Mouse (Mus musculus): Measurements from ENCODE around the gene Pfdn6. TPM values are rescaled to one million over a fixed set of nuclear protein-coding genes. Genes with fewer than 3 reads are reported as not detected.
A peak's percentile ranks its signal among the peaks of the same experiment; 100 is the strongest.

Gene Pfdn6
- polyA plus RNA-seq, 1 experiment from 2014 or later: 203 TPM

DNA sequence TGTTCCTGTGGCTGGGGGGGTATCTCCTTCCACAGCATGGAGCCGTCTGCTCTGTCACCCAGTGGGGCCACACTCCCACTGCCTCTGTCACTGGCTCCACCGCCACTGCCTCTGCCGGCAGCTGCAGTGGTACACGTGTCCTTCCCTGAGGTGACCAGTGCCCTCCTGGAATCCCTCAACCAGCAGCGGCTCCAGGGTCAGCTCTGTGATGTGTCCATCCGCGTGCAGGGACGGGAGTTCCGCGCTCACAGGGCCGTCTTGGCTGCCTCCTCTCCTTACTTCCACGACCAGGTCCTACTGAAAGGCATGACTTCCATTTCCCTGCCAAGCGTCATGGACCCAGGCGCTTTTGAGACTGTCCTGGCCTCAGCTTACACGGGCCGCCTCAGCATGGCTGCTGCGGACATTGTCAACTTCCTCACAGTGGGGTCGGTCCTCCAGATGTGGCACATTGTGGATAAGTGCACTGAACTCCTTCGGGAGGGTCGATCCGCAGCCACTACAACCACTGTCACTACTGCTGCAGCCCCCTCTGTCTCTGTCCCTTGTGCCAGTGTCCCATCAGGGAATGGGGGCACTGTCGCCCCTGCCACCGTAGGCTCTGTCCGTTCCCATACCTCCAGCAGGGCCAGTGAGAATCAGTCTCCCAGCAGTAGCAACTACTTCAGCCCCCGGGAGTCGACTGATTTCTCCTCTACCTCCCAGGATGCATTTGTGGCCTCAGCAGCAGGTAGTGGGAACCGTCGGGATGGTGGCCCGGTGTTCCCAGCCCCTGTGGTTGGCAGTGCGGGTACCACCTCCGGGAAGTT lies 23.1 kb downstream of the Pfdn6 start:
- Histone ChIP-seq H3K9ac (replicated peaks) (peak overlapping the region; percentile 66), H3K36me3 (peaks cover 43% of the 10 kb centered on the region), H3K9me3 (no peaks in the 10 kb centered on the region), H3K27ac (replicated peaks) (no peak overlapping the region), H3K27me3 (peaks cover 14% of the 10 kb centered on the region), H3K4me1 (peaks cover 50% of the 10 kb centered on the region), H3K4me3 (peak overlapping the region; percentile 68), H3K4me2 (replicated peaks) (peak overlapping the region; percentile 53)
- WGBS: 76% methylated on average over 31 of the region's 31 CpGs
- ATAC-seq (ENCODE audit: low FRiP score, low read depth): no peak

DNA sequence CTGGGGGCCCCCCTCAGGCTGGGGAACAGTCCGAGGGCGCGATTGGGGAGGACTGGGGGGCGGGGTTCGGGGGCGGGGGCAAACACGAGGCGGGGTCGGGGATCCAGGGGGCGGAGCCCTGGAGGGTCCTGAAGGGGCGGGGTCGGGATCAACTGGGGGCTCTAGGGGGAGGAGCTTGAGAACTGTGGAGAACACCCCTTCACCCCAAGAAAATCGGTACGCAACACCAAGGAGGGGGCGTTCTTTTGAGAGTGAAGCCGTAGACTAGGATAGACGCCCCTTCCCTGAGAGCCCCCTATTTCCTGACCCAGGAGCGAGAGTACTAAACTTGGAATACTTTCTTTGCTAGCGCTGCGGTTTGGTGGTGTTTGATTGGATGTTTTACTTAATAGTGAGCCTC lies 23.8 kb downstream of the Pfdn6 start:
- peak; percentile 7 for ATAC-seq (ENCODE audit: low FRiP score, low read depth)
- Histone ChIP-seq H3K36me3 (peaks cover 50% of the 10 kb centered on the region), H3K27ac (replicated peaks) (peak overlapping the region; percentile 88), H3K9ac (replicated peaks) (peak overlapping the region; percentile 66), H3K4me1 (peaks cover 52% of the 10 kb centered on the region), H3K4me3 (peak overlapping the region; percentile 68), H3K27me3 (peaks cover 14% of the 10 kb centered on the region), H3K9me3 (no peaks in the 10 kb centered on the region), H3K4me2 (replicated peaks) (peak overlapping the region; percentile 53)
- WGBS: under 1% methylated on average over 20 of the region's 20 CpGs

DNA sequence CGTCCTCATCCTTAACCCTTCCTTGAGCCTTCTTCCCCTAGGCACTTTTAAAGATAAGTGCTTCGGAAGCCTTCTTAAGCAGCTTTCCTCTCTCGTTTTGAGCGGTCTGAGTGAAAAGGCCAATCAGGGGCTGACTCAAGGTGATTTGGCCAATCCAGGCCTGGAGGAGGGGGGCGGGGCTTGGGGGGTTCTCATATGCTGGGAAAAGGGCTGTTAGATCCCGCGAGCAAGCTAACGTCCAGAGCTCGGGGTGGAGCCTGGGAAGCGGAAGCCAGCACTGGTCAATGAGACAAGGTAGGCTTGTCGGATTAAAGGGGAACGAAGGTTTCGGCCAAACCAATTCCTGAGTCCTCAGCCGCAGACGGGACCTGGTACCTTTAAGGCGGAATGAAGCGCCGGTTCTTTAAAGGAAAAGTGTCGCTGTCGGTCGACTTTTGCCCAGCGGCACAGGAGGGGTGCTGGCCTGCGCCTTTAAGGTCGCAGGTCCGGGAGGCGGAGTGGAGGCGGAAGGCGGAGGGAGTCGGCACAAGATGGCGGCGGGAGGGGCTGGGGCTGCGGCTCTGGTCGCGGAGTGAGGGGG lies 24.4 kb downstream of the Pfdn6 start, which contains the start of the genes Tapbp and Zbtb22:
TSS of gene Tapbp (plus strand) at position 229 of the 580 bp plus-strand sequence.
TSS of gene Zbtb22 (plus strand) at position 234 of the 580 bp plus-strand sequence.
- Histone ChIP-seq H3K4me2 (replicated peaks) (peak within 1 kb of the TSS; percentile 53), H3K27me3 (peaks cover 14% of the 10 kb centered on the region), H3K9me3 (no peaks in the 10 kb centered on the region), H3K27ac (replicated peaks) (peak within 1 kb of the TSS; percentile 88), H3K9ac (replicated peaks) (peak within 1 kb of the TSS; percentile 66), H3K36me3 (peaks cover 54% of the 10 kb centered on the region), H3K4me3 (peak within 1 kb of the TSS; percentile 68), H3K4me1 (peaks cover 51% of the 10 kb centered on the region)
- WGBS: under 1% methylated on average over 32 of the region's 34 CpGs
- ATAC-seq (ENCODE audit: low FRiP score, low read depth): peak; percentile 92

DNA sequence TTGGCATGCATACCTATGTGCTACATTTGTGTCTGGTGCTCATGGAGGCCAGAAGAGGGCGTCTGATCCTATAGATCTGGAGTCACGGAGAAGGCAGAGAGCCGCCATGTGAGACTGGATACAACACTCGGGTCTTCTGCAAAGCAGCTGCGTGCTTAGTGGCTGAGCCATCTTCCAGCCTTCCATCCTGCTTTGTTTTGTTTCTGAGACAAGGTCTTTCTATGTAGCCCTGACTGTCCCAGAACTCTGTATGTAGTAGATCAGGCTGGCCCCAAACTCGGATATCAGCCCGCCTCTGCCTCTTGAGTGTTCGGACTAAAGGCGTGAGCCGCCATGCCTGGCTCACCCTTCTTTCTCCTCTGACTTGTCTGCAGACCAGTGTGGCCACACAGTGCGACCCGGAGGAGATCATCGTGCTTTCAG lies 25.2 kb downstream of the Pfdn6 start:
- peak overlapping the region; percentile 88 for H3K27ac ChIP-seq (replicated peaks)
- ATAC-seq (ENCODE audit: low FRiP score, low read depth): no peak
- H3K4me1 ChIP-seq: peaks cover 51% of the 10 kb centered on the region
- H3K4me3 ChIP-seq: peak overlapping the region; percentile 68; the same call in 1 of the 2 replicates
- H3K9ac ChIP-seq (replicated peaks): 0 out of 2 replicates have a peak overlapping the region, but pooled peaks have one; percentile 28
- H3K27me3 ChIP-seq: peaks cover 14% of the 10 kb centered on the region
- peaks cover 54% of the 10 kb centered on the region for H3K36me3 ChIP-seq
- no peaks in the 10 kb centered on the region for H3K9me3 ChIP-seq
- peak overlapping the region; percentile 53 for H3K4me2 ChIP-seq (replicated peaks)
- WGBS: 67% methylated on average over 13 of the region's 13 CpGs

DNA sequence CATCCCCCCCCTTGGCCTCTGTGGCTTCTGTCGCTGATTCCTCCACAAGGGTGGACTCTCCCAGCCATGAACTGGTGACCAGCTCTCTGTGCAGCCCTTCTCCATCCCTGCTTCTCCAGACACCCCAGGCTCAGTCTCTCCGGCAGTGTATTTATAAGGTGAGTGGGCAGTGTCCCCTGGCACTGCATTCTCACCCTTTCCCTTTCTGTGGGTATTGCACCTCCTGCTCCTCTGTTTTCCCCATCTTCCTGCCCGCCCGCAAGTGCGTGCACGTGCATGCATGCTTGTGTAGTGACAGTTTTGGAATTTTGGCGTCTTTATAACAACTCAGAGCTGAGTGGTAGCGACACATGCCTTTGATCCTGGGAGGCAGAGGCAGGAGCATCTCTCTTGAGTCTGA lies 26.2 kb downstream of the Pfdn6 start:
- H3K9ac ChIP-seq (replicated peaks): no peak overlapping the region
- H3K4me1 ChIP-seq: peaks cover 43% of the 10 kb centered on the region
- H3K27me3 ChIP-seq: peaks cover 14% of the 10 kb centered on the region
- no peak overlapping the region for H3K27ac ChIP-seq (replicated peaks)
- no peak overlapping the region for H3K4me2 ChIP-seq (replicated peaks)
- H3K4me3 ChIP-seq: 0 out of 2 replicates have a peak overlapping the region, but pooled peaks have one; percentile 2
- no peak for ATAC-seq (ENCODE audit: low FRiP score, low read depth)
- 94% methylated on average over 8 of the region's 8 CpGs for WGBS
- H3K36me3 ChIP-seq: peaks cover 54% of the 10 kb centered on the region
- no peaks in the 10 kb centered on the region for H3K9me3 ChIP-seq

DNA sequence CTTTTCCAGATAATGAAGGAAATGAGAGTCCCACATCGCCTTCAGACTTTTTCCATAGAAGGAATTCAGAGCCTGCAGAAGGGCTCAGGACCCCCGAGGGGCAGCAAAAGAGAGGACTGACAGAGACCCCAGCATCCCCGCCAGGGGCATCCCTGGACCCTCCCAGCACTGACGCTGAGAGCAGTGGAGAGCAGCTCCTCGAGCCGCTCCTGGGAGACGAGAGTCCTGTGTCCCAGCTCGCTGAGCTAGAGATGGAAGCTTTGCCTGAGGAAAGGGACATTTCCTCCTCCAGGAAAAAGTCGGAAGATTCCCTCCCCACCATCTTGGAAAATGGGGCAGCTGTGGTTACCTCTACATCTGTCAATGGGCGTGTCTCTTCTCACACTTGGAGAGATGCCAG lies 26.9 kb downstream of the Pfdn6 start:
- Histone ChIP-seq H3K27ac (replicated peaks) (no peak overlapping the region), H3K4me2 (replicated peaks) (no peak overlapping the region), H3K27me3 (peaks cover 10% of the 10 kb centered on the region), H3K4me1 (peaks cover 45% of the 10 kb centered on the region), H3K4me3 (no peak overlapping the region), H3K36me3 (peaks cover 50% of the 10 kb centered on the region), H3K9ac (replicated peaks) (no peak overlapping the region), H3K9me3 (no peaks in the 10 kb centered on the region)
- ATAC-seq (ENCODE audit: low FRiP score, low read depth): no peak
- 91% methylated on average over 10 of the region's 10 CpGs for WGBS

DNA sequence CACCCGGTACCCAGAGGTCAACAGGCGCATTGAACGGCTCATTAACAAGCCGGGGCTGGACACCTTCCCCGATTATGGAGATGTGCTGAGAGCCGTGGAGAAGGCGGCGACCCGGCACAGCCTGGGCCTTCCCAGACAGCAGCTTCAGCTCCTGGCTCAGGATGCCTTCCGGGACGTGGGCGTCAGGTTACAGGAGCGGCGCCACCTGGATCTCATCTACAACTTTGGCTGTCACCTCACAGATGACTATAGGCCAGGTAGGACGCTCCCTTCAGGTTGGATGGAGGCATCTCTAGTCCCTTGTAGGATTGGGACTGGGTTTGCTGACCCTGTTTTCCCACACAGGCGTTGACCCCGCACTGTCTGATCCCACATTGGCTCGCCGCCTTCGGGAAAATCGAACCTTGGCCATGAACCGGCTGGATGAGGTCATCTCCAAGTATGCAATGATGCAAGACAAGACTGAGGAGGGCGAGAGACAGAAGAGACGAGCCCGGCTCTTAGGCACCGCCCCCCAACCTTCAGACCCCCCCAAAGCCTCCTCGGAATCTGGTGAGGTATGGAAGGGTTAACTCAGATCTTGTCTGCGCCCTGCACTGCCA lies 28.2 kb downstream of the Pfdn6 start:
- WGBS: 91% methylated on average over 28 of the region's 28 CpGs
- no peaks in the 10 kb centered on the region for H3K9me3 ChIP-seq
- peaks cover 42% of the 10 kb centered on the region for H3K4me1 ChIP-seq
- H3K9ac ChIP-seq (replicated peaks): no peak overlapping the region
- no peak for ATAC-seq (ENCODE audit: low FRiP score, low read depth)
- H3K27me3 ChIP-seq: no peaks in the 10 kb centered on the region
- H3K4me3 ChIP-seq: no peak overlapping the region
- H3K27ac ChIP-seq (replicated peaks): no peak overlapping the region
- peaks cover 38% of the 10 kb centered on the region for H3K36me3 ChIP-seq
- H3K4me2 ChIP-seq (replicated peaks): no peak overlapping the region

DNA sequence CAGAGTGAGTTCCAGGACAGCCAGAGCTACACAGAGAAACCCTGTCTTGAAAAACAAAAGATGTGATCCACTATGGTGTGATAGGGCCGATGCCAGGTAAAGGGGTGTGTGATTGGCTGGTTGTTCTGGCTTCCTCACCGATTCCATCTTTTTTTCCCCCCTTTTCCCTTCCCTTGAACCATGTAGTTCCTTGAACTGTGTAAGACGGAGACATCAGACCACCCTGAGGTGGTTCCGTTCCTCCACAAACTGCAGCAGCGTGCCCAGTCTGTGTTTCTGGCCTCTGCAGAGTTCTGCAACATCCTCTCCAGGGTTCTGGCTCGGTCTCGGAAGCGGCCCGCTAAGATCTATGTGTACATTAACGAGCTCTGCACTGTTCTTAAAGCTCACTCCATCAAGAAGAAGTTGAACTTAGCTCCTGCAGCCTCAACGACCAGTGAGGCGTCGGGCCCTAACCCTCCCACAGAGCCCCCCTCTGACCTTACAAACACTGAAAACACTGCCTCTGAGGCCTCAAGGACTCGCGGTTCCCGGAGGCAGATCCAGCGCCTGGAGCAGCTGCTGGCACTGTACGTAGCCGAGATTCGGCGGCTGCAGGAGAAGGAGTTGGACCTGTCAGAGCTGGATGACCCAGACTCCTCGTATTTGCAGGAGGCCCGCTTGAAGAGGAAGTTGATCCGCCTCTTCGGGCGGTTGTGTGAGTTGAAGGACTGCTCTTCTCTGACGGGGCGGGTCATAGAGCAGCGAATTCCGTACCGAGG lies 28.9 kb downstream of the Pfdn6 start:
- H3K4me3 ChIP-seq: no peak overlapping the region
- H3K4me2 ChIP-seq (replicated peaks): no peak overlapping the region
- no peak overlapping the region for H3K9ac ChIP-seq (replicated peaks)
- H3K27ac ChIP-seq (replicated peaks): no peak overlapping the region
- peaks cover 38% of the 10 kb centered on the region for H3K4me1 ChIP-seq
- no peak for ATAC-seq (ENCODE audit: low FRiP score, low read depth)
- H3K9me3 ChIP-seq: no peaks in the 10 kb centered on the region
- peaks cover 38% of the 10 kb centered on the region for H3K36me3 ChIP-seq
- WGBS: 91% methylated on average over 31 of the region's 31 CpGs
- no peaks in the 10 kb centered on the region for H3K27me3 ChIP-seq

DNA sequence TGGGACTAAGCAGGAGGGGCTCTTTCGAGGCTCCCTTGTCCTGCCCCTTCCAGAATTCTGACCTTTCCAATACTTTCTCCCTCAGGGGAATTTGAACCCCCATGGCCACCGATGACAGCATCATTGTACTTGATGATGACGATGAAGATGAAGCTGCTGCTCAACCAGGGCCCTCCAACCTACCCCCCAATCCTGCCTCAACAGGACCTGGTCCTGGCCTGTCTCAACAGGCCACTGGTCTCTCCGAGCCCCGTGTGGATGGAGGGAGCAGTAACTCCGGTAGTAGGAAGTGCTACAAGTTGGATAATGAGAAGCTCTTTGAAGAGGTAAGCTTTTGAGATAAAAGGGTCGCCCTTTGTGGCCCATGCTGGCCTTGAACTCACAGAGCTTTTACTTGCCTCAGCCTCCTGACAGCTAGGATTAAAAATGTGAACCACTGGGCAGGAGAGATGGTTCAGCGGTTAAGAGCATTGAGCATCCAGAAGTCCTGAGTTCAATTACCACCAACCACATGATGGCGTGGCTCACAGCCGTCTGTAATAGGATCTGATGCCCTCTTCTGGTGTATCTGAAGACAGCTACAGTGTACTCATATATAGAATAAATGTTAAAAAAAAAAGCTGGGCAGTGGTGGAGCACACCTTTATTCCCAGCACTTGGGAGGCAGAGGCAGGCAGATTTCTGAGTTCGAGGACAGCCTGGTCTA lies 29.6 kb downstream of the Pfdn6 start:
- H3K36me3 ChIP-seq: peaks cover 38% of the 10 kb centered on the region
- no peak overlapping the region for H3K27ac ChIP-seq (replicated peaks)
- peak overlapping the region; percentile 81 for H3K4me3 ChIP-seq
- H3K9ac ChIP-seq (replicated peaks): peak overlapping the region; percentile 88
- peak overlapping the region; percentile 95 for H3K4me2 ChIP-seq (replicated peaks)
- peaks cover 37% of the 10 kb centered on the region for H3K4me1 ChIP-seq
- ATAC-seq (ENCODE audit: low FRiP score, low read depth): no peak
- no peaks in the 10 kb centered on the region for H3K27me3 ChIP-seq
- WGBS: 60% methylated on average over 11 of the region's 11 CpGs
- no peaks in the 10 kb centered on the region for H3K9me3 ChIP-seq

DNA sequence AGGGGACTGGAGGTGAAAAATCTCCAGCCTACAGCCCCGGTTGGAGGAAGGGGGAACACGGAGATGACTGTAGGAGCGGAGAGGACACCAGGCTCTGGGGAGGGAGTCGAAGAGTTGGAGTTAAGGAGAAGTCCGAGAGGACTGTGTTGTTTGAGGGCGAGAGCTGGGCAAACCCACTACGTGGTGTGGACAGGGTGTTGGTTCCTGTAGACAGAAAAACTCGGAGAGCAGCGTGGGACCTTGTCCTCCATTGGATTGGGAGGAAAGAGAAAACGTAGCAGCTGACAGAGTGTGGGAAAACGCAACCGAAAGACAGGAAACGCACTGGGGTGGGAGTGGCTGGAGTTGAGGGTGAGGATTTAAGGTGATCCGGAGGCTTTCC lies 30.3 kb downstream of the Pfdn6 start:
- ATAC-seq (ENCODE audit: low FRiP score, low read depth): no peak
- Histone ChIP-seq H3K4me2 (replicated peaks) (peak overlapping the region; percentile 95), H3K27ac (replicated peaks) (peak overlapping the region; percentile 76), H3K9ac (replicated peaks) (peak overlapping the region; percentile 88), H3K9me3 (no peaks in the 10 kb centered on the region), H3K36me3 (peaks cover 37% of the 10 kb centered on the region), H3K27me3 (no peaks in the 10 kb centered on the region), H3K4me1 (peaks cover 31% of the 10 kb centered on the region), H3K4me3 (peak overlapping the region; percentile 81)
- 0% methylated on average over 14 of the region's 14 CpGs for whole genome bisulfite sequencing

Measured in midbrain, embryonic 12.5 days (tissue).